Mouse (Mus musculus) ES-Bruce4 (cell line): ENCODE data around the gene Adamts13. TPM values are rescaled to one million over a fixed set of nuclear protein-coding genes. Genes with fewer than 3 reads are reported as not detected.
A peak's percentile ranks its signal among the peaks of the same experiment; 100 is the strongest.

Experiments used
- H3K27ac ChIP-seq: 2 replicates; pipeline ENCODE4 v1.5.1; 2012; ENCODE audit warnings: low read length, inconsistent platforms; ENCODE audit not compliant: insufficient read depth
- H3K27me3 ChIP-seq: 2 replicates; pipeline ENCODE4 v1.6.1; 2012; ENCODE audit warnings: mild to moderate bottlenecking, low read length, inconsistent platforms; ENCODE audit not compliant: control insufficient read depth, poor library complexity, insufficient read depth, severe bottlenecking
- H3K36me3 ChIP-seq: 2 replicates; pipeline ENCODE4 v1.6.1; 2012; ENCODE audit warnings: inconsistent platforms, mild to moderate bottlenecking, low read length, moderate library complexity; ENCODE audit not compliant: control insufficient read depth, poor library complexity, insufficient read depth, severe bottlenecking
- H3K4me1 ChIP-seq: one replicate; pipeline ENCODE4 v1.8.1; 2011; ENCODE audit warnings: low read length; ENCODE audit not compliant: control insufficient read depth, insufficient read depth
- H3K4me3 ChIP-seq: 2 replicates; pipeline ENCODE4 v1.5.1; 2011; ENCODE audit warnings: low read depth, mild to moderate bottlenecking, low read length
- H3K9ac ChIP-seq: 2 replicates; pipeline ENCODE4 v1.6.1; 2012; ENCODE audit warnings: low read depth, mild to moderate bottlenecking, inconsistent platforms; ENCODE audit not compliant: poor library complexity, severe bottlenecking
- H3K9me3 ChIP-seq: replicated peaks from 2 replicates; pipeline ENCODE4 v1.6.1; 2012; ENCODE audit warnings: mild to moderate bottlenecking, low read length, inconsistent platforms; ENCODE audit not compliant: control insufficient read depth, poor library complexity, insufficient read depth, severe bottlenecking
- CTCF ChIP-seq: IDR thresholded peaks from one replicate; pipeline ENCODE4 v1.8.1; 2011; ENCODE audit warnings: low read depth, low read length
- EP300 ChIP-seq: IDR thresholded peaks from 2 replicates; pipeline ENCODE4 v1.6.1; 2011; ENCODE audit warnings: low read depth, low read length; ENCODE audit not compliant: insufficient read depth
- POLR2A ChIP-seq: IDR thresholded peaks from one replicate; pipeline ENCODE4 v1.8.1; 2011; ENCODE audit warnings: low read length; ENCODE audit not compliant: insufficient read depth
- polyA plus RNA-seq: library from polyadenylated mRNA; stranded (reverse); fragments of >200 nt; gene quantifications from 2 replicates; pipeline ENCODE4 v1.2.4, GENCODE M21; 2011; ENCODE audit warnings: low read depth; ENCODE audit not compliant: missing spikeins, insufficient read depth, insufficient read length

The Adamts13 gene
- polyA plus RNA-seq, 1 experiment: not detected

GRCm38 (mm10) chr2:27032361-27032760, 59.1 kb downstream of the Adamts13 start:
- Histone ChIP-seq H3K9ac (no peak overlapping the region), H3K36me3 (no peaks in the 10 kb centered on the region)
- TF ChIP-seq POLR2A (no peak), CTCF (no peak), EP300 (no peak)

GRCm38 (mm10) chr2:27036003-27036402, 62.8 kb downstream of the Adamts13 start:
- no peak overlapping the region for H3K9ac ChIP-seq
- H3K36me3 ChIP-seq: no peaks in the 10 kb centered on the region
- no peak overlapping the region for H3K4me3 ChIP-seq
- H3K9me3 ChIP-seq: no peaks in the 10 kb centered on the region
- no peaks in the 10 kb centered on the region for H3K4me1 ChIP-seq
- H3K27me3 ChIP-seq: no peaks in the 10 kb centered on the region
- no peak overlapping the region for H3K27ac ChIP-seq
- TF ChIP-seq EP300 (no peak), POLR2A (no peak), CTCF (no peak)

More at GRCm38 (mm10) chr2:27032361-27032760, 59.1 kb downstream of the Adamts13 start:
- Histone ChIP-seq H3K27me3 (no peaks in the 10 kb centered on the region), H3K4me1 (no peaks in the 10 kb centered on the region), H3K27ac (no peak overlapping the region), H3K9me3 (no peaks in the 10 kb centered on the region), H3K4me3 (no peak overlapping the region)

GRCm38 (mm10) chr2:27037008-27037407, 63.8 kb downstream of the Adamts13 start:
- no peaks in the 10 kb centered on the region for H3K27me3 ChIP-seq

GRCm38 (mm10) chr2:27038596-27038995, 65.4 kb downstream of the Adamts13 start:
- no peak overlapping the region for H3K4me3 ChIP-seq
- no peak overlapping the region for H3K27ac ChIP-seq
- H3K27me3 ChIP-seq: no peaks in the 10 kb centered on the region
- no peaks in the 10 kb centered on the region for H3K4me1 ChIP-seq
- peak; percentile 71 for TF ChIP-seq CTCF
- TF ChIP-seq POLR2A: no peak
- H3K36me3 ChIP-seq: no peaks in the 10 kb centered on the region
- no peak overlapping the region for H3K9ac ChIP-seq
- no peaks in the 10 kb centered on the region for H3K9me3 ChIP-seq

More at GRCm38 (mm10) chr2:27037008-27037407, 63.8 kb downstream of the Adamts13 start:
- no peak overlapping the region for H3K27ac ChIP-seq
- no peaks in the 10 kb centered on the region for H3K4me1 ChIP-seq
- no peak overlapping the region for H3K9ac ChIP-seq
- no peak overlapping the region for H3K4me3 ChIP-seq
- H3K36me3 ChIP-seq: no peaks in the 10 kb centered on the region
- no peaks in the 10 kb centered on the region for H3K9me3 ChIP-seq
- TF ChIP-seq CTCF (no peak), EP300 (no peak), POLR2A (no peak)

- Histone ChIP-seq H3K27ac (no peak overlapping the region), H3K9ac (no peak overlapping the region), H3K4me1 (no peaks in the 10 kb centered on the region), H3K9me3 (no peaks in the 10 kb centered on the region), H3K36me3 (no peaks in the 10 kb centered on the region), H3K27me3 (no peaks in the 10 kb centered on the region), H3K4me3 (no peak overlapping the region)
- TF ChIP-seq POLR2A (no peak), CTCF (peak; percentile 67)
Observed at GRCm38 (mm10) chr2:27039286-27039685, 66.1 kb downstream of the Adamts13 start.

GRCm38 (mm10) chr2:27042131-27042844, 69.1 kb downstream of the Adamts13 start:
- Histone ChIP-seq H3K9ac (no peak overlapping the region), H3K9me3 (no peaks in the 10 kb centered on the region), H3K27ac (no peak overlapping the region), H3K36me3 (no peaks in the 10 kb centered on the region), H3K27me3 (no peaks in the 10 kb centered on the region), H3K4me3 (no peak overlapping the region), H3K4me1 (no peaks in the 10 kb centered on the region)
- TF ChIP-seq POLR2A (no peak), CTCF (no peak)
